Mouse (Mus musculus) olfactory bulb, adult 2 months (tissue): ENCODE data around the gene Hsp90b1. TPM values are rescaled to one million over a fixed set of nuclear protein-coding genes. Genes with fewer than 3 reads are reported as not detected.
"Not testable (repeated sequence)": the region's sequence is repeated elsewhere in the genome, so short reads cannot be mapped to it uniquely, and the experiment has no call there.

Experiments used
- H3K27ac ChIP-seq: fragments of 200-500 bp; 2 replicates; pipeline ENCODE4 v1.5.1; 2012; ENCODE audit warnings: low read depth, low read length; ENCODE audit not compliant: insufficient read depth
- H3K4me1 ChIP-seq: fragments of 200-500 bp; 2 replicates; pipeline ENCODE4 v1.6.1; 2012; ENCODE audit warnings: low read length; ENCODE audit not compliant: control insufficient read depth, insufficient read depth
- H3K4me3 ChIP-seq: fragments of 200-500 bp; 2 replicates; pipeline ENCODE4 v1.5.1; 2012; ENCODE audit warnings: mild to moderate bottlenecking, low read depth, low read length, moderate library complexity; ENCODE audit not compliant: insufficient read depth
- POLR2A ChIP-seq: fragments of 200-500 bp; IDR thresholded peaks from 2 replicates; pipeline ENCODE4 v1.6.1; 2012; ENCODE audit warnings: mild to moderate bottlenecking, low read depth, low read length, moderate library complexity; ENCODE audit not compliant: insufficient read depth
- WGBS: fragments of 180-500 bp; shearing (Covaris S2); methylation state at CpG from one replicate; pipeline ENCODE4 v1.1.7; 2018; 5-methylcytosine and 5-hydroxymethylcytosine counted together
- polyA plus RNA-seq: library from polyadenylated mRNA; stranded (reverse); fragments of >200 nt; gene quantifications from 2 replicates; pipeline ENCODE4 v1.2.4, GENCODE M21; 2012; ENCODE audit warnings: low replicate concordance; ENCODE audit not compliant: missing spikeins, insufficient read depth, insufficient read length

Gene Hsp90b1
- polyA plus RNA-seq, 1 experiment, result not detected

DNA sequence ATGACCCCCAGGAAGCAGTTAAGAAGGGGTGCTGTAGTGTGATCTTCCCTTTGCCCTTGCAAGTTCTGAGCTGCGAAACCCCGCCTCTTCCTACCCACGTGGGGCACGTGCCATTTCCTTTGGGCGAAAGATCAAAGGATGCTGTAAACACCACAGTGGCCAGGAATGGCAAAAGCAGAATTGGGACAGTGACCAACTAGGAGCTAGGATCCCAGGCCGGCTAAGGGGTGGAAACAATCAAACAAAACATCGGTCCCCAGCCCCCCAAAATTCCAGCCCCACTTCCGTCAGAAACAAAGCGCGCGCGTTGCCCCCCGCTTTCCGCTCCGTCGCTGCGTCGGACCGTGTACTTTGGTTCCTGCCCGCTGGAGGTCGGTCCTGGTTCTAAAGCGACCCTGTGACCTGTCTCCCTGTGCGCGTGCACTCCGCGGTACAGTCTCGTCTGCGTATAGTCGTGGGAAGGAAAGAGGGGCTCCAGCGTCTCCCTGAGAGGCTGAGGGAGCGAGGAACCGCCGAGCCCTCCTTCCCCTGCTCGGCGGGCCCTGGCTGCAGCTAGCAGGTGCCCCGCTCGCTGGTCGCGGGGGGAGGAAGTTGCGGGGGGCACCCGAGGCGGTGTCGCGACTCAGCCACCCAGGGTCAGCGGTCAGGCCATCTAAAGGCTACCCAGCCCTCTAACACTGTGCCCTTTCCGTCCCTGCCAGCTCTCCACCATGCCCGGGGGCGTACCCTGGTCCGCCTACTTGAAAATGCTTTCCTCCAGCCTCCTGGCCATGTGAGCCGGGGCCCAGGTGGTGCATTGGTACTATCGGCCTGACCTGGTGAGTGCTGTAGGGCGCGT lies 19.9 kb downstream of the Hsp90b1 start:
- peak overlapping the region; percentile 95 for H3K27ac ChIP-seq
- under 1% methylated on average over 52 of the region's 53 CpGs for WGBS
- 0 out of 2 replicates have a peak, but pooled peaks have one; percentile 19 for TF ChIP-seq POLR2A

DNA sequence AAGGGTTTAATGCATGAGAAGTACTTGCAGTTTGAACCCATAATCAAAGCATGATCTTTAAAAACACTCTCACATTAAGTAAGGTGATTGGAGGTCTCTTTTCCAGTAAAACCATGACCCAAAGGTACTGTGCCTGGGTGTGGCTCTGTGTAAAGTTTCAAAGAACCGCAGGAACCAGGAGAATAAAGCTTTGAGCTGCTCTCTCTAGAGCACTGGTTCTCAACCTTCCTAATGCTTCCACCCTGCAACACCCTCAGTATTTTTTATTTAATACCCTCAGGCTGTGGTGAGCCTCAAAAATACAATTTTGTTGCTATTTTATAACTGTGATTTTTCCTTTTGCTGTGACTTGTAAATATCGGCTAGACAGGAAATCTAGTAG lies 20.5 kb downstream of the Hsp90b1 start:
- H3K27ac ChIP-seq, result 0 out of 2 replicates have a peak overlapping the region, but pooled peaks have one; percentile 57
- 22% methylated on average over 2 of the region's 2 CpGs for WGBS

More for the DNA sequence above, 19.9 kb downstream of the Hsp90b1 start:
- not testable (repeated sequence) for H3K4me1 ChIP-seq
- peak overlapping the region; percentile 92 for H3K4me3 ChIP-seq

DNA sequence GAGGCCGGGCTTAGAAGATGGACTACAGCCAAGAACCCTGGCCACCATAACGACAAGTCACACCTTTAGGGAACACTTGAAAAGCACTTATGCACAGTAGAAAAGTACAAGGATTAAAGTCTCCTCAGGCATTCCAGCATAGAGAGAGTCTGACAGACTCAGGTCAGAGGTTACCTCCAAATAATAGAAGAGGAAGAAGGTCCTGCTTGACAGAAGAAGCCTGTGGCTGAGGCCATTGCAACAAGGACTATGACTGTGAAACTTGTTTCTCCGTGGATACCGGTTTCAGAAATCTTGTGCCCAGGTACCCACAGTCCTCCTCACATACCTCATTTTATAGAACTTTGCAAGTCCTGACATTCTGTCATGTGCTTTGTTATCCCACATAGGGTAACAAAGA lies 34.8 kb downstream of the Hsp90b1 start:
- WGBS, result 74% methylated on average over 4 of the region's 4 CpGs
- not testable (repeated sequence) for H3K4me3 ChIP-seq

More for the DNA sequence above, 20.5 kb downstream of the Hsp90b1 start:
- peak overlapping the region; percentile 92 for H3K4me3 ChIP-seq
- H3K4me1 ChIP-seq, result not testable (repeated sequence)

More for the DNA sequence above, 34.8 kb downstream of the Hsp90b1 start:
- not testable (repeated sequence) for H3K27ac ChIP-seq, H3K4me1 ChIP-seq

Other genes with a start within 250 kb of the Hsp90b1 start
- not detected in 2 replicates for gene Syn3, start 206.6 kb downstream of the Hsp90b1 start, polyA plus RNA-seq
- gene Ttc41, start 302 bp upstream of the Hsp90b1 start, polyA plus RNA-seq, result not detected in 2 replicates
- not detected in 2 replicates for gene Gm49358, start 58.5 kb upstream of the Hsp90b1 start, polyA plus RNA-seq
- gene Nt5dc3, start 73.5 kb upstream of the Hsp90b1 start, polyA plus RNA-seq, result not detected in 2 replicates